Mouse (Mus musculus) CH12.LX (cell line): ENCODE results near the gene Cdk14. TPM values are rescaled to one million over a fixed set of nuclear protein-coding genes. Genes with fewer than 3 reads are reported as not detected.

Experiments used
- DNase-seq: peaks from one replicate; pipeline ENCODE4 v3.0.0-alpha.2; 2013; ENCODE audit errors: extremely low read depth
- H3K27ac ChIP-seq: 2 replicates; pipeline ENCODE4 v1.5.1; 2012; ENCODE audit warnings: low read depth, mild to moderate bottlenecking, control low read depth, moderate library complexity; ENCODE audit not compliant: insufficient read depth
- H3K27me3 ChIP-seq: replicated peaks from 2 replicates; pipeline ENCODE3; 2012; ENCODE audit warnings: inconsistent platforms
- H3K36me3 ChIP-seq, 2 experiments: replicated peaks in 1 of 2; 2 replicates each; pipeline versions ENCODE3 to v1.6.1; 2012; ENCODE audit warnings: inconsistent platforms in 1 of 2, low read length in 1 of 2, mild to moderate bottlenecking in 1 of 2, mixed read lengths in 1 of 2, moderate library complexity in 1 of 2; ENCODE audit not compliant: control insufficient read depth in 1 of 2, insufficient read depth in 1 of 2
- H3K4me1 ChIP-seq, 2 experiments: 2 replicates each; pipeline ENCODE4 v1.6.1; 2012; ENCODE audit warnings: inconsistent platforms in 1 of 2, moderate library complexity in 1 of 2; ENCODE audit not compliant: insufficient read depth in 2 of 2, control insufficient read depth in 1 of 2
- H3K4me2 ChIP-seq: 2 replicates; pipeline ENCODE4 v1.6.1; 2012; ENCODE audit warnings: low read depth, mild to moderate bottlenecking, control low read depth; ENCODE audit not compliant: poor library complexity, insufficient read depth, severe bottlenecking
- H3K4me3 ChIP-seq, 3 experiments: fragments of 150-350 bp in 1 of 3; sonication (generic) in 1 of 3; replicated peaks in 1 of 3; 2 replicates each; pipeline versions ENCODE3 to v1.5.1; 2011 to 2012; ENCODE audit warnings: low read depth in 2 of 3, low read length in 2 of 3, mild to moderate bottlenecking in 2 of 3, moderate library complexity in 2 of 3, control low read depth in 1 of 3, improper control_type of control experiment in 1 of 3, inconsistent platforms in 1 of 3, mixed read lengths in 1 of 3; ENCODE audit not compliant: poor library complexity in 1 of 3
- H3K79me2 ChIP-seq: replicated peaks from 2 replicates; pipeline ENCODE4 v1.6.1; 2012; ENCODE audit warnings: mild to moderate bottlenecking, moderate library complexity; ENCODE audit not compliant: control insufficient read depth, poor library complexity, insufficient read depth, severe bottlenecking; ENCODE audit errors: extremely low read depth
- H3K9ac ChIP-seq: 2 replicates; pipeline ENCODE4 v1.6.1; 2012; ENCODE audit warnings: low read depth, mild to moderate bottlenecking, control low read depth, moderate library complexity; ENCODE audit not compliant: insufficient read depth
- H3K9me3 ChIP-seq: replicated peaks from 2 replicates; pipeline ENCODE3; 2012; ENCODE audit warnings: low read length, inconsistent platforms, mixed read lengths
- BHLHE40 ChIP-seq: IDR thresholded peaks from 2 replicates; pipeline ENCODE4 v1.6.1; 2011; ENCODE audit warnings: mild to moderate bottlenecking, low read depth, low read length, improper control_type of control experiment
- CHD1 ChIP-seq: IDR thresholded peaks from 2 replicates; pipeline ENCODE4 v1.6.1; 2012; ENCODE audit warnings: low read depth, low read length, improper control_type of control experiment, inconsistent platforms
- CTCF ChIP-seq, 2 experiments: IDR thresholded peaks in 1 of 2; conservative IDR thresholded peaks in 1 of 2; 2 replicates each; pipeline ENCODE4 v1.5.1; 2011 to 2012; ENCODE audit warnings: low read depth in 2 of 2, low read length in 2 of 2, improper control_type of control experiment in 1 of 2, inconsistent platforms in 1 of 2, mild to moderate bottlenecking in 1 of 2, moderate library complexity in 1 of 2
- E2F4 ChIP-seq: IDR thresholded peaks from 2 replicates; pipeline ENCODE4 v1.6.1; 2011; ENCODE audit warnings: low read depth, low read length, improper control_type of control experiment; ENCODE audit not compliant: insufficient replicate concordance
- EP300 ChIP-seq: IDR thresholded peaks from 2 replicates; pipeline ENCODE4 v1.6.1; 2011; ENCODE audit warnings: low read length, improper control_type of control experiment
- ETS1 ChIP-seq: conservative IDR thresholded peaks from 2 replicates; pipeline ENCODE4 v1.6.1; 2012; ENCODE audit warnings: low read depth, mild to moderate bottlenecking, inconsistent platforms, low read length, improper control_type of control experiment, moderate library complexity
- IRF4 ChIP-seq: IDR thresholded peaks from 2 replicates; pipeline ENCODE4 v1.6.1; 2014; ENCODE audit warnings: low read depth, mild to moderate bottlenecking, inconsistent platforms, low read length, improper control_type of control experiment
- JUND ChIP-seq: conservative IDR thresholded peaks from 2 replicates; pipeline ENCODE4 v1.6.1; 2011; ENCODE audit warnings: low read depth, low read length, improper control_type of control experiment
- MAFK ChIP-seq: IDR thresholded peaks from 2 replicates; pipeline ENCODE4 v1.6.1; 2011; ENCODE audit warnings: low read length, improper control_type of control experiment; ENCODE audit not compliant: insufficient replicate concordance
- MAX ChIP-seq: IDR thresholded peaks from 2 replicates; pipeline ENCODE4 v1.6.1; 2011; ENCODE audit warnings: low read length, improper control_type of control experiment
- MYC ChIP-seq: IDR thresholded peaks from 2 replicates; pipeline ENCODE4 v1.6.1; 2011; ENCODE audit warnings: low read depth, mild to moderate bottlenecking, improper control_type of control experiment, low read length
- NELFE ChIP-seq: IDR thresholded peaks from 2 replicates; pipeline ENCODE4 v1.6.1; 2011; ENCODE audit warnings: low read depth, low read length, improper control_type of control experiment
- NRF1 ChIP-seq: IDR thresholded peaks from 2 replicates; pipeline ENCODE4 v1.6.1; 2014; ENCODE audit warnings: low read depth, mild to moderate bottlenecking, inconsistent platforms, low read length, improper control_type of control experiment, moderate library complexity
- PAX5 ChIP-seq: IDR thresholded peaks from 2 replicates; pipeline ENCODE4 v1.6.1; 2012; ENCODE audit warnings: low read length, inconsistent platforms, mixed read lengths
- POLR2A ChIP-seq: IDR thresholded peaks from 2 replicates; pipeline ENCODE4 v1.6.1; 2011; ENCODE audit warnings: low read depth, mild to moderate bottlenecking, improper control_type of control experiment, low read length
- RAD21 ChIP-seq: IDR thresholded peaks from 2 replicates; pipeline ENCODE4 v1.6.1; 2011; ENCODE audit warnings: low read depth, mild to moderate bottlenecking, low read length, improper control_type of control experiment, moderate library complexity
- RCOR1 ChIP-seq: conservative IDR thresholded peaks from 2 replicates; pipeline ENCODE4 v1.6.1; 2012; ENCODE audit warnings: low read depth, mild to moderate bottlenecking, inconsistent platforms, low read length, improper control_type of control experiment
- SIN3A ChIP-seq: IDR thresholded peaks from 2 replicates; pipeline ENCODE4 v1.6.1; 2012; ENCODE audit warnings: low read length, improper control_type of control experiment, inconsistent platforms
- SMC3 ChIP-seq: IDR thresholded peaks from 2 replicates; pipeline ENCODE4 v1.6.1; 2011; ENCODE audit warnings: low read depth, low read length, improper control_type of control experiment
- TBP ChIP-seq: conservative IDR thresholded peaks from 2 replicates; pipeline ENCODE4 v1.6.1; 2011; ENCODE audit warnings: low read depth, low read length, improper control_type of control experiment
- UBTF ChIP-seq: IDR thresholded peaks from 2 replicates; pipeline ENCODE4 v1.6.1; 2012; ENCODE audit warnings: low read depth, mild to moderate bottlenecking, inconsistent platforms, low read length, improper control_type of control experiment, moderate library complexity
- USF2 ChIP-seq: conservative IDR thresholded peaks from 2 replicates; pipeline ENCODE4 v1.6.1; 2011; ENCODE audit warnings: low read depth, low read length, improper control_type of control experiment
- ZKSCAN1 ChIP-seq: IDR thresholded peaks from 2 replicates; pipeline ENCODE4 v1.6.1; 2012; ENCODE audit warnings: low read depth, inconsistent platforms, low read length, improper control_type of control experiment, borderline replicate concordance
- ZMIZ1 ChIP-seq: IDR thresholded peaks from 2 replicates; pipeline ENCODE4 v1.6.1; 2012; ENCODE audit warnings: low read depth, mild to moderate bottlenecking, inconsistent platforms, low read length, improper control_type of control experiment
- dilution Hi-C: fragments of 300-500 bp; cut with MboI; formaldehyde crosslinking; loops from 2 replicates; pipeline ENCODE4 v1.14.3; 2020; ENCODE audit warnings: low sequenced_read_pairs; ENCODE audit not compliant: extremely low pct_unique_long_range_greater_than_20kb, extremely low pct_ligation_motif_present
- in situ Hi-C: fragments of 300-500 bp; cut with MboI; formaldehyde crosslinking; loops from 3 replicates; pipeline ENCODE4 v1.14.3; 2019; ENCODE audit warnings: low sequenced_read_pairs, low pct_ligation_motif_present, low pct_unique_long_range_greater_than_20kb, mixed read lengths
- polyA plus RNA-seq: library from polyadenylated mRNA; unstranded; fragments of >175 nt; gene quantifications from 2 replicates; pipeline ENCODE4 v1.2.1, GENCODE M21; 2012; ENCODE audit warnings: low read depth; ENCODE audit not compliant: insufficient read length
- total RNA-seq, 2 experiments: library from RNA; depleted of rRNA; stranded (reverse); fragments of 300-350 nt in 1 of 2; fragments of >200 nt in 1 of 2; gene quantifications; 2 replicates each; pipeline ENCODE4 v1.2.3; 2012 to 2014

Gene Cdk14
- total and polyA plus RNA-seq, 3 experiments, result 3.7 to 12.0 (median 8.9) TPM

- Histone ChIP-seq H3K27me3 (no peaks in the 10 kb centered on the region), H3K4me2 (no peak overlapping the region), H3K79me2 (no peaks in the 10 kb centered on the region), H3K27ac (no peak overlapping the region), H3K4me1 (peaks cover 0 to 16% of the 10 kb centered on the region in 2 experiments; a peak in 2 of 4 replicates), H3K36me3 (peaks cover 0 to 4% of the 10 kb centered on the region in 2 experiments), H3K9ac (no peak overlapping the region), H3K9me3 (no peaks in the 10 kb centered on the region), H3K4me3 (no peak overlapping the region)
- TF ChIP-seq CHD1 (no peak), MAFK (no peak), TBP (no peak), SMC3 (no peak), NELFE (no peak), RCOR1 (no peak), UBTF (no peak)
- DNase-seq, result no peak
- in situ Hi-C loops (no loop called here), dilution Hi-C loops (no loop called here)
These were observed 212.1 kb downstream of the Cdk14 start for GRCm38 (mm10) chr5:5208016-5208415.

GRCm38 (mm10) chr5:5206012-5206411, 214.1 kb downstream of the Cdk14 start:
- Histone ChIP-seq H3K27me3 (no peaks in the 10 kb centered on the region), H3K27ac (no peak overlapping the region), H3K4me2 (peak overlapping the region; percentile 13; the same call in 1 of the 2 replicates), H3K9me3 (no peaks in the 10 kb centered on the region), H3K36me3 (peaks cover 0 to 4% of the 10 kb centered on the region in 2 experiments), H3K4me1 (peaks cover 0 to 16% of the 10 kb centered on the region in 2 experiments; a peak in 2 of 4 replicates), H3K4me3 (no peak overlapping the region), H3K79me2 (no peaks in the 10 kb centered on the region), H3K9ac (no peak overlapping the region)
- in situ Hi-C loops, result no loop called here
- dilution Hi-C loops, result no loop called here
- peak; percentile 54 for DNase-seq
- TF ChIP-seq CTCF (conservative IDR thresholded peaks at IDR 0.05 in 1 of 2, IDR thresholded peaks at IDR 0.05 in 1 of 2; ENCODE audit: low read depth in 2 of 2, low read length in 2 of 2), result no peak
- no peak for TF ChIP-seq RAD21
- no peak for TF ChIP-seq MAX
- no peak for TF ChIP-seq POLR2A
- peak; percentile 80 for TF ChIP-seq EP300
- TF ChIP-seq NRF1, result no peak
- no peak for TF ChIP-seq USF2
- no peak for TF ChIP-seq ZKSCAN1
- peak; percentile 97 for TF ChIP-seq BHLHE40
- no peak for TF ChIP-seq E2F4
- 0 out of 2 replicates have a peak, but pooled peaks have one; percentile 45 for TF ChIP-seq MYC
- TF ChIP-seq MAFK, result no peak
- no peak for TF ChIP-seq SIN3A
- TF ChIP-seq JUND, result no peak
- TF ChIP-seq TBP, result no peak
- no peak for TF ChIP-seq ETS1
- no peak for TF ChIP-seq ZMIZ1
- TF ChIP-seq IRF4, result peak; percentile 85
- no peak for TF ChIP-seq PAX5
